Mouse (Mus musculus): ENCODE measurements around the gene Gaa.

Gaa gene

GRCm38 (mm10) chr11:119300986-119301385 is 33.3 kb downstream of the Gaa start:
- no peak for DNase-seq (ENCODE audit: low spot score in 2 of 2)

- DNase-seq (ENCODE audit: low spot score in 2 of 2) = peak; percentile 28 to 65
These were observed 37.4 kb downstream of the Gaa start for GRCm38 (mm10) chr11:119304904-119305712.

DNA sequence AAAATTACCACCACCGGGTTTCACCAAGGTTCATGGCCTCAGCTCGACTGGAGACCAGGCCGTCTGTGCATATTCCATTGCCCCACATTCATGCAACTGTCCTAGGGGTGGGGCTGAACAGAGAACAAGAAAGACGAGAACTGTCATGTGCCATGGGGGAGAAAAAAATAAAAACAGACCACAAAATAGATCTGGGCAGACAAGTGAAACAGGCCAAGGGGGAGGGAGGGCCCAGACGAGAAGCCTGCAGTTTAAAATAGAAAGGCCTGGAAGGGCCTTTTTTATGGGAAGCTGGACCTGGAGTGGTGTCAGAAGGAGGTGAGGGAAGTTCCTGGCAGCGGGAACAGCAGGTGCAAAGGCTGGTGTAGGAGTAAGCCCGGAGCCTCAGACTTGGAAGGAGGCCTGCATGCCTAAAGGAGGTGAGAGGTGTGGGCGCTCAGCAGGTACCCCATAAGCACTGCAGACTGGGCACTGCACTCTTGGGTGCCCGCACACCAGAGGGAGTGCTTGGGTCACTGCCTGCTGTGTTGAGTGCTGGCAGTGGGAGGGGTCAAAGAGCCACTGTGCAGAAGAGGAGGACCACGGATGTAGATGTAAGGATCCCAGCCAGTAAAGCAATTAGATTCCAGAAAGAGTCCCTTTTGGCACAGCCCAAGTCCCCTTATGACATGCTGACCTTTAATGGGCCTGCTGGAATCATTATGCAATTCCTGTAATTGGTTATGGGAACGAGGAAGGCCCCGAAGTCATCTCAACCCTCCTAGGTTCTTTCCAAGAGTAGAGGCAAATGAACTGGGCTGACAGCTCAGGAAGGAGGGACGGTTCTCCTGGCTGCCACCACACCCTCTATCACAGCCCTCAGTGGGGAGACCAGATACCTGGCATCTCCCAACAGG is 39.3 kb downstream of the Gaa start:
- DNase-seq (ENCODE audit: low spot score in 2 of 2) = no peak

DNA sequence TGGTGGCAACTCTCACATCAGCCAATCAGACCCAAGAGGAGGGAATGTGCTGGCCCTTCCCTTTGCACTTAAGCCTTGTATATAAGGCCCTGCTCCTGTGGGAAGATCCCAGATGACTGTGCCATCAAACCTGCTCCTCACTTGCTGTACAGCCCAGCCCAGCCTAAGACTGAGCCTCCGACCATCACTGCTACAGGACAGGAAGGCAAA is 39.9 kb downstream of the Gaa start, which contains the start of gene Card14:
TSS of gene Card14 (plus strand) at position 111 of the 210 bp plus-strand sequence.
- no peak for DNase-seq (ENCODE audit: low spot score in 2 of 2)

- DNase-seq (ENCODE audit: low spot score in 2 of 2) = no peak
These were observed 40.2 kb downstream of the Gaa start for GRCm38 (mm10) chr11:119307916-119308315.

GRCm38 (mm10) chr11:119310621-119311020 is 42.9 kb downstream of the Gaa start:
- DNase-seq (ENCODE audit: low spot score in 2 of 2) = no peak

- DNase-seq (ENCODE audit: low spot score in 2 of 2) = no peak
These were observed 46.7 kb downstream of the Gaa start for GRCm38 (mm10) chr11:119314252-119314936.

GRCm38 (mm10) chr11:119316720-119317119 is 49.0 kb downstream of the Gaa start:
- no peak for DNase-seq (ENCODE audit: low spot score in 2 of 2)

DNA sequence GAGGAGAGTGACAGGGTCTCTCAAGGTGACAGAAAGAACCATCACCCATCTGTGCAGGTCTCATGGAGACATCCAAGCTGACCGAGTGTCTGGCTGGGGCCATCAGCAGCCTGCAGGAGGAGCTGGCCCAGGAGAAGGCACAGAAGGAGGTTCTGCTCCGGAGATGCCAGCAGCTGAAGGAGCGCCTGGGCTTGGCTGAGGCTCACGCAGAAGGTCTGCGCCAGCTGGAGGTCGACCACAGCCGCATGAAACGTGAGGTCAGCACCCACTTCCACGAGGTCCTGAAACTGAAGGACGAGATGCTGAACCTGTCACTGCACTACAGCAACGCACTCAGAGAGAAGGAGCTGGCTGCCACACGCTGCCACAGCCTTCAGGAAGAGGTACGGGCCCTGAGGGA is 54.8 kb downstream of the Gaa start:
- DNase-seq (ENCODE audit: low spot score in 2 of 2) = no peak

DNA sequence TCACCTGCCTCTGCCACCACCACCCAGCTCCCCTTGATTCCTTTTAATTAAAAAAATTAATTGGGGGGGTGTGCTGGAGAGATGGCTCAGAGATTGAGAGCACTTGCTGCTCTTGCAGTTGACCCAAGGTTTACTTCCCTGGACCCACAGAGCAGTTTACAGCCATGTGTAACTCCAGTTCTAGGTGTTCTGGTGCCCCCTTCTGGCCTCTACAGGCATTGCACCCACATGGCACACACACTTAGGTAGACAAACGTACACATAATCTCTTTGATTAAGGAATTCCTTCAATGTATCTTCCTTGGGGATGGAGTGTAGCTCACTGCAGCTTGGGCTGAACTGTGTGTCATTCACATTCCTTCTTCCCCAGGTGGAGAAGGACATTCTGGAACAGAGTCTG is 57.4 kb downstream of the Gaa start:
- no peak for DNase-seq (ENCODE audit: low spot score in 2 of 2)

DNA sequence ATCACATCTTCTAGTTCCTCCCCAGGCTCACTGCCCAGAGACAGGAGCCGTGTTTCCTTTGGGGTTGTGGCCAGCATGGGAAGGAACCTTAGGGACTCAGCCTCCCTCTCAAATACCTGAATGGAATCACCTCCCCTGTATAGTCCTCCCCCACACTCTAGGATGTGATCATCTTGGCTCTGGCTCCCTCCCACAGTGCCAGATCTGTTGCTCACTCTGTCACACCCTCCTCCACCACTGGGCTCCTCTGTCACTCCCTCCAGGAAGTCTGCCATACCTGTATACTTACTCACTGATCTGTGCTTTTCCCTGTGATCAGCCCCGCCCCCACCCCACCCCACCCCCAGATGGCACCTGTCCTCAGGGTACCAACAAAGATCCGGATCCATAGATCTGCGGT is 62.9 kb downstream of the Gaa start:
- DNase-seq (ENCODE audit: low spot score in 2 of 2) = no peak

GRCm38 (mm10) chr11:119331970-119332369 is 64.3 kb downstream of the Gaa start:
- DNase-seq (ENCODE audit: low spot score in 2 of 2) = no peak

All from spleen, postnatal 10 days (tissue).